Mouse (Mus musculus) liver, embryonic 14.5 days (tissue): Measurements from ENCODE around the gene Ifit1bl2. TPM values are rescaled to one million over a fixed set of nuclear protein-coding genes. Genes with fewer than 3 reads are reported as not detected.

ENCODE experiments used
- ATAC-seq: fragments of 200-750 bp; cut with Nextera tagmentation; 2 replicates; pipeline ENCODE4 v1.8.0; 2017; ENCODE audit warnings: moderate number of reproducible peaks, mild to moderate bottlenecking, moderate library complexity; ENCODE audit not compliant: insufficient read depth
- DNase-seq, 3 experiments: peaks; one replicate each; pipeline ENCODE4 v3.0.0-alpha.2; 2012 to 2013; ENCODE audit warnings: low read depth in 3 of 3, low spot score in 3 of 3
- H3K27ac ChIP-seq: fragments of 300-500 bp; sonication (generic); 2 replicates; pipeline ENCODE4 v1.5.1; 2014; ENCODE audit warnings: moderate library complexity, mild to moderate bottlenecking, control low read depth, inconsistent platforms
- H3K27me3 ChIP-seq: fragments of 300-500 bp; sonication (generic); 2 replicates; pipeline ENCODE4 v1.6.1; 2014; ENCODE audit warnings: mild to moderate bottlenecking, low read length, moderate library complexity; ENCODE audit not compliant: control insufficient read depth, insufficient read depth
- H3K36me3 ChIP-seq: fragments of 300-500 bp; sonication (generic); replicated peaks from 2 replicates; pipeline ENCODE4 v1.6.1; 2014; ENCODE audit warnings: low read depth; ENCODE audit not compliant: control insufficient read depth, insufficient read depth
- H3K4me1 ChIP-seq, 2 experiments: fragments of 200-500 bp in 1 of 2; fragments of 300-500 bp in 1 of 2; sonication (generic) in 1 of 2; replicated peaks; 2 replicates each; pipeline ENCODE4 v1.6.1; 2012 to 2014; ENCODE audit warnings: antibody characterized with exemption in 1 of 2, inconsistent platforms in 1 of 2, low read length in 1 of 2; ENCODE audit not compliant: control insufficient read depth in 2 of 2, insufficient read depth in 2 of 2
- H3K4me2 ChIP-seq: fragments of 300-500 bp; sonication (generic); 2 replicates; pipeline ENCODE4 v1.6.1; 2014; ENCODE audit warnings: low read depth, mild to moderate bottlenecking, control low read depth, moderate library complexity
- H3K4me3 ChIP-seq, 2 experiments: fragments of 200-500 bp in 1 of 2; fragments of 300-500 bp in 1 of 2; sonication (generic) in 1 of 2; 2 replicates each; pipeline ENCODE4 v1.5.1; 2012 to 2014; ENCODE audit warnings: low read depth in 2 of 2, low read length in 2 of 2, mild to moderate bottlenecking in 2 of 2, control low read depth in 1 of 2, inconsistent platforms in 1 of 2, moderate library complexity in 1 of 2; ENCODE audit not compliant: insufficient read depth in 1 of 2
- H3K9ac ChIP-seq: fragments of 300-500 bp; sonication (generic); replicated peaks from 2 replicates; pipeline ENCODE4 v1.6.1; 2014; ENCODE audit warnings: mild to moderate bottlenecking, control low read depth, moderate library complexity
- H3K9me3 ChIP-seq: fragments of 300-500 bp; sonication (generic); 2 replicates; pipeline ENCODE4 v1.6.1; 2016; ENCODE audit warnings: low read length, mixed read lengths; ENCODE audit not compliant: control insufficient read depth
- CTCF ChIP-seq: IDR thresholded peaks from 2 replicates; pipeline ENCODE4 v1.5.1; 2016; ENCODE audit warnings: antibody characterized with exemption, low read depth, control low read depth
- EP300 ChIP-seq: IDR thresholded peaks from 2 replicates; pipeline ENCODE4 v1.6.1; 2016; ENCODE audit warnings: antibody characterized with exemption, low read depth
- WGBS: fragments of 180-500 bp; shearing (Covaris S2); extraction: QIAGEN DNeasy Blood & Tissue Kit; methylation state at CpG from one replicate; pipeline ENCODE4 v1.1.7; 2014; ENCODE audit not compliant: insufficient replicate concordance; 5-methylcytosine and 5-hydroxymethylcytosine counted together
- polyA plus RNA-seq, 2 experiments: library from polyadenylated mRNA; depleted of rRNA in 1 of 2; stranded (reverse) in 1 of 2; unstranded in 1 of 2; fragments of >200 nt; fragmentation: Nextera tagmentation in 1 of 2; extraction: Ambion mirVana in 1 of 2; gene quantifications; 2 replicates each; pipeline versions ENCODE4 v1.2.1 to v1.2.3; 2012 to 2014

The Ifit1bl2 gene
- polyA plus RNA-seq, 2 experiments: 0.04 TPM; not detected in 1

DNA sequence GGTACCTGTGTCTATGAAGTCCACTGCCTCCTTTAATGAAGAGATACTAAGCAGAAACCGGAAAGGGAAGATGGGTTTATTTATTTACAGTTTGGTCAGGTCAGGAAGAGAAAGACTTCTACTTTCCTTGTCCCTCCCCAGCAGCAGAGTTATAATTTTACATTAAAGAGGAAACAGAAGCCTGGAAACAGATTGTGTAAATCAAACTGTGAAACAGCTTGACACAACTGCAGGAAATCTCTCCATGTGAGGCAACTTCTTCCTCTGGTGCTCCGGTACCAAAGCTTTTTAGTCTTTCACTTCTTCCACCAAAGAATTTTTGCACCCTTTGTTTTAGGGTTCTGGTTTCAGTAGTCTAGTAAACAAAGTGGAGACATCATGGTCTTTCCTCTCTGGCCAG lies 7.1 kb downstream of the Ifit1bl2 start:
- Histone ChIP-seq H3K27me3 (no peaks in the 10 kb centered on the region), H3K4me3 (no peak overlapping the region), H3K27ac (no peak overlapping the region), H3K9me3 (no peaks in the 10 kb centered on the region), H3K4me2 (no peak overlapping the region), H3K36me3 (no peaks in the 10 kb centered on the region), H3K4me1 (no peaks in the 10 kb centered on the region; a peak in 1 of 4 replicates), H3K9ac (no peak overlapping the region)
- DNase-seq (no peak), ATAC-seq (no peak)
- WGBS: 30% methylated on average over 2 of the region's 2 CpGs
- no peak for TF ChIP-seq EP300
- TF ChIP-seq CTCF: no peak

- H3K27me3 ChIP-seq: no peaks in the 10 kb centered on the region
- DNase-seq (no peak), ATAC-seq (no peak)
- H3K36me3 ChIP-seq: no peaks in the 10 kb centered on the region
- no peaks in the 10 kb centered on the region for H3K9me3 ChIP-seq
- no peaks in the 10 kb centered on the region; a peak in 1 of 4 replicates for H3K4me1 ChIP-seq
- H3K9ac ChIP-seq: no peak overlapping the region
- no peak overlapping the region for H3K27ac ChIP-seq
- no peak overlapping the region for H3K4me2 ChIP-seq
- no peak for TF ChIP-seq EP300
- TF ChIP-seq CTCF: no peak
- H3K4me3 ChIP-seq: no peak overlapping the region
Observed at GRCm38 (mm10) chr19:34631487-34631886, 9.1 kb downstream of the Ifit1bl2 start.

DNA sequence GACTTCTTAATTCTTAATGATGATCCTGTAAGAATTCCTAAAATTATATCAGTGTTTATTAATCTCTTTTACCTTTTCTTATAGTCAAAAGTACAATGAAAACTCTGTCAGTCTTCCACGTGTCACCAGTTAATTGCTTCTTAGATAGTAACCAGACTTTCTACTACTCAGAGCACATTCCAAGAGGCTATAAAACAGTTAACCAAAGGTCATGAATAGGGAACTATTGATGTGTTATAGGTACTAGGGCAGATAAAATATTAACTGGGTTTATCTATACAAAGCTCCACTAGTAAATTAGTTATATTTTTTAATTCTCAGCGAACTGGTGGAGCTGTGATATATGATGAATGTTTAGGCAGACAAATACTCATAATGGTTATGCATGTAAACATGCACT lies 13.0 kb downstream of the Ifit1bl2 start:
- ATAC-seq (no peak), DNase-seq (no peak)
- Histone ChIP-seq H3K27ac (no peak overlapping the region), H3K9me3 (no peaks in the 10 kb centered on the region), H3K9ac (no peak overlapping the region), H3K4me3 (no peak overlapping the region), H3K36me3 (no peaks in the 10 kb centered on the region), H3K4me2 (no peak overlapping the region), H3K27me3 (no peaks in the 10 kb centered on the region), H3K4me1 (no peaks in the 10 kb centered on the region; a peak in 1 of 4 replicates)
- 46% methylated on average over 2 of the region's 2 CpGs for WGBS
- TF ChIP-seq EP300 (no peak), CTCF (no peak)

DNA sequence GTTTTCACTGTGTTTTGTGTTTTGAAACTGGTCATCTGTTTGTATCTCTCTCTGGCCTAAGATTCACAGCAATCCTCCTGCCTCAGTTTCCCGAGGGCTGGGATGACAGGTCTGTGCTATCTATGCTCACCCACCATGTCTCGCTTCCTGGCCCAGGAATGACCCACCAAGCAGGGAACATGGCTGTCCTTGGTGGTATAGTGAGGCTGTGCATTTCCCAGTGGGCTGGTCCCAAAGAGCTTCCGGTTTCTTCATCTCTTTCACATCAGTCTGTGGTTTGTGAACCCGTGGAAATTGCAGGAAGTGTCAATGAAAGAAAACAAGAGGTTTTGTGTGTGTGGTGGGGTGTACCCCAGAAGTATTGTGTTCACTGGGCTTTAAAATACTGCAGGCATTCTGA lies 15.9 kb downstream of the Ifit1bl2 start:
- no peak overlapping the region for H3K4me2 ChIP-seq
- no peak for TF ChIP-seq EP300
- no peak for TF ChIP-seq CTCF
- no peak for DNase-seq
- no peak overlapping the region for H3K27ac ChIP-seq
- H3K4me3 ChIP-seq: no peak overlapping the region
- H3K4me1 ChIP-seq: no peaks in the 10 kb centered on the region
- H3K36me3 ChIP-seq: no peaks in the 10 kb centered on the region
- WGBS: 37% methylated on average over 4 of the region's 4 CpGs
- no peak overlapping the region for H3K9ac ChIP-seq
- no peak for ATAC-seq
- no peaks in the 10 kb centered on the region for H3K27me3 ChIP-seq
- no peaks in the 10 kb centered on the region for H3K9me3 ChIP-seq

DNA sequence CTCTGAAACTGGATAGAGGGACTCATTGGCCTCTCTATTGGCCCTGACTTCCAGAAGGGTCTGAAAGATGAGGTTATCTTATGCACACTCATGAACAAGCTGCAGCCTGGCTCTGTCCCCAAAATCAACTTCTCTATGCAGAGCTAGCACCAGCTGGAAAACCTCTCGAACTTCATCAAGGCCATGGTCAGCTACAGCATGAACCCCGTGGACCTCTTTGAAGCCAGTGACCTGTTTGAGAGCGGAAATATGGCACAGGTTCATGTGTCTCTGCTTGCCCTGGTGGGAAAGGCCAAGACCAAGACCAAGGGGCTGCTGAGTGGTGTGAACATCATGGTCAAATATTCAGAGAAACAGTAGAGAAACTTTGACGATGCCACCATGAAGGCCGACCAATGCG lies 16.8 kb downstream of the Ifit1bl2 start:
- H3K9me3 ChIP-seq: no peaks in the 10 kb centered on the region
- no peak overlapping the region for H3K4me3 ChIP-seq
- DNase-seq: no peak
- H3K36me3 ChIP-seq: no peaks in the 10 kb centered on the region
- no peak for ATAC-seq
- H3K4me2 ChIP-seq: no peak overlapping the region
- H3K9ac ChIP-seq: no peak overlapping the region
- WGBS: 79% methylated on average over 6 of the region's 6 CpGs
- no peak for TF ChIP-seq CTCF
- no peak for TF ChIP-seq EP300
- H3K4me1 ChIP-seq: no peaks in the 10 kb centered on the region
- H3K27ac ChIP-seq: no peak overlapping the region
- no peaks in the 10 kb centered on the region for H3K27me3 ChIP-seq
